In the genomic region with DNA sequence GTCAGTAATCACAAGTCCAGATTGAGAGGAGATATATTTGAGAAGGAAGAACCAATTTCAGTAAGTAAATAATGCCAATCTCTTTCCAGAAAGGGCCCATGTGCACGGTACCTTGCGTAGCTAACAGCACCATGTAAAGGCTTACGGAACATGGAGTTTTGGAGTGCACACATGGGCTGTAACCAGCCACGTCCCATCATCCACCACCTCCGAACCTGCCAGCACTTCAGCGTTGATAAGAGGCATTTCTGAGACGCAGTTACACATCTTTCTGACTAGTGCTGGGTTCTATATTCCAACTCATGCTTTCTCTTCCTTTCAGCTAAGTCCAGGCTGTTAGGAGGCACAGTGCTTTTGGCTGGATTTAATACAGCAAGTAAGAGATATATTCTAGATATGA, we compare ENCODE assay signal across 29 mouse cellular contexts. TPM values are rescaled to one million over a fixed set of nuclear protein-coding genes. Genes with fewer than 3 reads are reported as not detected.
DNase-seq lines count a peak whose midpoint lies in the region; ATAC-seq lines count a peak whose summit lies in the region.
"Had no signal": no experiment of that assay in that cellular context is flagged by ENCODE, and none has a peak within 500 bp of the region (broad histone marks: within the 10 kb centered on the region; RNA-seq: fewer than 3 reads in every experiment).

No protein-coding gene starts in this region.

- ATAC-seq in heart, embryonic 12.5 days (ENCODE audit: insufficient number of reproducible peaks, low FRiP score) = no peak
- no peak for ATAC-seq in heart, embryonic 16.5 days (replicated peaks; ENCODE audit: extremely low read depth, insufficient read depth, low FRiP score)
- peak; percentile 47 for ATAC-seq in lung, embryonic 16.5 days (ENCODE audit: low read depth)
- ATAC-seq: CD4-positive, CD25-positive, alpha-beta regulatory T cell, adult 4 months; forebrain, embryonic 13.5 days; inflammation-experienced regulatory T-cells, adult 6 months had no signal

- no peaks in the 10 kb centered on the region for H3K36me3 ChIP-seq in heart, embryonic 12.5 days
- no peaks in the 10 kb centered on the region for H3K36me3 ChIP-seq in heart, embryonic 16.5 days (ENCODE audit: control insufficient read depth, insufficient read depth)
- H3K36me3 ChIP-seq in lung, embryonic 16.5 days (ENCODE audit: control insufficient read depth, insufficient read depth, low read length) = no peaks in the 10 kb centered on the region
- H3K36me3 ChIP-seq: kidney, embryonic 15.5 days; limb, embryonic 13.5 days; neural tube, embryonic 15.5 days had no signal

- H3K27ac ChIP-seq in heart, embryonic 12.5 days (ENCODE audit: poor library complexity, severe bottlenecking) = no peak overlapping the region; the same call in 1 of the 2 replicates
- peak overlapping the region; percentile 9; the same call in 1 of the 2 replicates for H3K27ac ChIP-seq in heart, embryonic 16.5 days (ENCODE audit: low read length)
- no peak overlapping the region for H3K27ac ChIP-seq in lung, embryonic 16.5 days (ENCODE audit: low read length)
- H3K27ac ChIP-seq: forebrain, embryonic 13.5 days; hindbrain, embryonic 10.5 days; hindbrain, embryonic 15.5 days; kidney, embryonic 15.5 days; layer of hippocampus, adult 2 months; limb, embryonic 13.5 days; neural tube, embryonic 15.5 days had no signal

- 53% methylated on average over 7 of the region's 7 CpGs for WGBS in heart, embryonic 12.5 days
- 45% methylated on average over 7 of the region's 7 CpGs for WGBS in heart, embryonic 16.5 days
- WGBS in lung, embryonic 16.5 days = 44% methylated on average over 7 of the region's 7 CpGs

- DNase-seq in heart, adult 18-20 months = no peak
- peak; percentile 54 for DNase-seq in lung, postnatal 36 days
- no peak for DNase-seq in urinary bladder, postnatal 25 days (ENCODE audit: low spot score)
- no peak for DNase-seq in natural killer cell, adult 2 months (ENCODE audit: low spot score in 2 of 2)
- DNase-seq: adrenal gland, postnatal 14 days; cerebellum, adult 11 months; cerebellum, adult 9-10 months; cerebellum, postnatal 36 days; gastrocnemius, postnatal 14 days; kidney, adult 11 months; kidney, postnatal 36 days; midbrain, embryonic 14.5 days; retina, postnatal 1 day; right cerebral cortex, postnatal 25 days; thymus, adult 18-20 months; thymus, postnatal 25 days had no signal

- no peak overlapping the region for H3K9ac ChIP-seq in heart, embryonic 12.5 days
- no peak overlapping the region for H3K9ac ChIP-seq in heart, embryonic 16.5 days (ENCODE audit: low read length)
- no peak overlapping the region for H3K9ac ChIP-seq in lung, embryonic 16.5 days (ENCODE audit: low read length)
- H3K9ac ChIP-seq: forebrain, embryonic 13.5 days; hindbrain, embryonic 15.5 days; kidney, embryonic 15.5 days; limb, embryonic 13.5 days; neural tube, embryonic 15.5 days had no signal

- no peaks in the 10 kb centered on the region for H3K9me3 ChIP-seq in heart, embryonic 12.5 days (replicated peaks)
- H3K9me3 ChIP-seq in heart, embryonic 16.5 days (replicated peaks; ENCODE audit: control insufficient read depth, low read length) = 0 out of 2 replicates have a peak, but pooled peaks cover 2% of the 10 kb centered on the region
- H3K9me3 ChIP-seq in lung, embryonic 16.5 days (ENCODE audit: control insufficient read depth, low read length) = no peaks in the 10 kb centered on the region
- H3K9me3 ChIP-seq: forebrain, embryonic 13.5 days; hindbrain, embryonic 10.5 days; hindbrain, embryonic 15.5 days; kidney, embryonic 15.5 days; limb, embryonic 13.5 days; neural tube, embryonic 15.5 days had no signal

- H3K4me1 ChIP-seq in heart, embryonic 12.5 days (replicated peaks) = peaks cover 35% of the 10 kb centered on the region
- peaks cover 24% of the 10 kb centered on the region for H3K4me1 ChIP-seq in heart, embryonic 16.5 days (ENCODE audit: control insufficient read depth, insufficient read depth, low read length)
- peaks cover 15% of the 10 kb centered on the region; the same call in 1 of the 2 replicates for H3K4me1 ChIP-seq in lung, embryonic 16.5 days (replicated peaks; ENCODE audit: control insufficient read depth, insufficient read depth, low read length)
- H3K4me1 ChIP-seq: forebrain, embryonic 13.5 days; hindbrain, embryonic 10.5 days; hindbrain, embryonic 15.5 days; kidney, embryonic 15.5 days; neural tube, embryonic 15.5 days had no signal

- no peaks in the 10 kb centered on the region for H3K27me3 ChIP-seq in heart, embryonic 12.5 days (replicated peaks)
- no peaks in the 10 kb centered on the region for H3K27me3 ChIP-seq in heart, embryonic 16.5 days (ENCODE audit: control insufficient read depth, insufficient read depth, low read length)
- no peaks in the 10 kb centered on the region for H3K27me3 ChIP-seq in lung, embryonic 16.5 days (ENCODE audit: control insufficient read depth, insufficient read depth, low read depth, low read length)
- H3K27me3 ChIP-seq: forebrain, embryonic 13.5 days; hindbrain, embryonic 15.5 days; kidney, embryonic 15.5 days; limb, embryonic 13.5 days; neural tube, embryonic 15.5 days had no signal

- peak overlapping the region; percentile 13; the same call in 1 of the 2 replicates for H3K4me2 ChIP-seq in heart, embryonic 12.5 days
- H3K4me2 ChIP-seq in heart, embryonic 16.5 days (ENCODE audit: low read depth, low read length) = peak overlapping the region; percentile 2; the same call in 1 of the 2 replicates
- H3K4me2 ChIP-seq in lung, embryonic 16.5 days (ENCODE audit: low read depth, low read length) = no peak overlapping the region
- H3K4me2 ChIP-seq: forebrain, embryonic 13.5 days; hindbrain, embryonic 15.5 days; kidney, embryonic 15.5 days; limb, embryonic 13.5 days; liver, embryonic 11.5 days; neural tube, embryonic 15.5 days had no signal

- H3K4me3 ChIP-seq in heart, embryonic 12.5 days = no peak overlapping the region
- H3K4me3 ChIP-seq in heart, embryonic 16.5 days (ENCODE audit: low read length) = no peak overlapping the region
- no peak overlapping the region for H3K4me3 ChIP-seq in lung, embryonic 16.5 days (ENCODE audit: low read length)
- H3K4me3 ChIP-seq: forebrain, embryonic 13.5 days; hindbrain, embryonic 10.5 days; hindbrain, embryonic 15.5 days; kidney, embryonic 15.5 days; layer of hippocampus, adult 2 months; limb, embryonic 13.5 days; neural tube, embryonic 15.5 days had no signal

RNA-seq across cellular contexts. Expression of gene Nln, which starts 12.2 kb away (rescaled TPM):
- polyA plus RNA-seq in heart, embryonic 12.5 days (2016; fragmentation: Nextera tagmentation; extraction: Ambion mirVana) = 25.7 and 26.9 TPM in 2 replicates
- total RNA-seq in heart, adult 18-20 months (2021) = 10 to 100 TPM; 11.2 to 14.9 TPM
- polyA plus RNA-seq in heart, embryonic 16.5 days (2015; fragmentation: Nextera tagmentation; extraction: Ambion mirVana) = 20.3 and 21.8 TPM in 2 replicates
- polyA plus RNA-seq in lung, embryonic 16.5 days (2015; fragmentation: Nextera tagmentation; extraction: Ambion mirVana) = 18.1 and 22.1 TPM in 2 replicates

RNA-seq across cellular contexts. Expression of gene Sgtb, which starts 12.4 kb away (rescaled TPM):
- 2.5 and 3.5 TPM in 2 replicates for polyA plus RNA-seq in heart, embryonic 12.5 days (2016; fragmentation: Nextera tagmentation; extraction: Ambion mirVana)
- total RNA-seq in heart, adult 18-20 months (2021) = under 1 TPM; 0.82 to 0.87 TPM
- 1.8 and 3.2 TPM in 2 replicates for polyA plus RNA-seq in heart, embryonic 16.5 days (2015; fragmentation: Nextera tagmentation; extraction: Ambion mirVana)
- polyA plus RNA-seq in lung, embryonic 16.5 days (2015; fragmentation: Nextera tagmentation; extraction: Ambion mirVana) = 5.7 and 6.3 TPM in 2 replicates
